Mouse (Mus musculus) Patski (cell line): ENCODE measurements at regions not wholly inside any gene's neighbourhood (a gene's known extent, or its start where the extent isn't known, plus 50 kb on each side); places are given as distances from the start of the nearest gene placed in this dataset.

Source experiments
- ATAC-seq: fragments of 100-300 bp; one replicate; pipeline ENCODE4 v1.8.0; 2021
- CTCF ChIA-PET: fragments of 350-600 bp; sonication (Branson Sonifier 250); formaldehyde crosslinking; loops from one replicate; lab custom pipeline; 2022; ENCODE audit warnings: inconsistent platforms; lab: Charles Lee
- POLR2A ChIA-PET: fragments of 350-600 bp; sonication (Branson Sonifier 250); formaldehyde crosslinking; loops from one replicate; lab custom pipeline; 2022; ENCODE audit warnings: antibody characterized with exemption, inconsistent platforms; lab: Charles Lee
- DNase-seq: peaks from one replicate; pipeline ENCODE4 v3.0.0-alpha.2; 2011; ENCODE audit warnings: low read depth, low spot score
- H3K27me3 ChIP-seq: fragments of 371-371 bp; one replicate; pipeline ENCODE4 v1.5.1; 2021
- CTCF ChIP-seq: fragments of 100-300 bp; IDR thresholded peaks from one replicate; pipeline ENCODE4 v1.5.1; 2021
- in situ Hi-C: fragments of 300-500 bp; cut with MboI; formaldehyde crosslinking; loops from 3 replicates; pipeline ENCODE4 v1.11.1; 2018; ENCODE audit warnings: low pct_unique_long_range_greater_than_20kb, mixed read lengths

DNA sequence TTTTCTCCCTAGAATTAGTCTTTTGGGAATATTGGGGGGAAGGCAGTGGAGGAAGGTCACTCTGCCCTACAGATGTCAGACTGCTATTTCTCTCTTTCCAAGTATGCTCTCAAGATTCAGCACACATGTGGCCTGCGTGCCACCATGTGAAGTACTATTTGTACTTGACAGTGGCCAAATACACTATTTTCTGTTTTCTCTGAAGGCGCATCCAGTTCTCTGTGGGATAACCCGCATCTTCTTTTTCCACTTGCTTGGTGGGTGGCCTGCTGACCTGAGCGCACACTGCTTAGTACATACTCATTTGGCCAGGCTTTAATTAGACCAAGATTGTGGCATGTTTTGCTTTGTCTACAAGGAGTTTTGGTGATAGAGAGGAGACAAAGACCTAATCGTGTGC is 55.7 kb upstream of the Tcf21 start:
- peaks cover 60% of the 10 kb centered on the region for H3K27me3 ChIP-seq
- DNase-seq: no peak
- in situ Hi-C loops: no loop called here
- POLR2A ChIA-PET: no interaction called here
- CTCF ChIA-PET: interaction anchor here (1.3 kb wide), 1 partner anchor 13 kb away, joined by 5 read pairs; no protein-coding TSS in a partner anchor
- no peak for TF ChIP-seq CTCF
- no peak for ATAC-seq

DNA sequence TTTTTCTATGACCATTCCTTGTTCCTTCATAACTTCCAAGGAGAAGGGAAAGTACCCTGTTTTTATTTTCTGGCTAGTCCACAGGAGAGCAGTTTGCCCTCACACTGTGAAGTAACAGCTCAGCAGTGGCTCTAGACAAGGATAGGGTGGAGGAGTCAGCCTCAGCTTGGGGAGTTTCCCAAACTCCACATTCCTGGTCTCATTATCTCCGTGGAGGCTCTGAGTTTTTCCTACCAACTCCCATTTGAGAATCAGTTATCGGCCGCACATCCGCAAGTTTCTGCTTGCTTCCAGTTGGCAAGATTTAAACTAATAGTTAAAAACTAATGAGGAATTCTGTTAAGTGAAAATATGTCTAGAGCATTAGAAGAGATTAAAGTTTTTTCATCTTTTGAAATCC is 55.2 kb upstream of the Tcf21 start:
- DNase-seq (no peak), ATAC-seq (no peak)
- ChIA-PET CTCF (no interaction called here), POLR2A (no interaction called here)
- peaks cover 58% of the 10 kb centered on the region for H3K27me3 ChIP-seq
- in situ Hi-C loops: no loop called here
- no peak for TF ChIP-seq CTCF
